Mouse (Mus musculus) MEL (cell line): Measurements from ENCODE around the gene Slc17a5.

Source experiments
- CHD2 ChIP-seq: IDR thresholded peaks from 2 replicates; pipeline ENCODE4 v1.6.1; 2011; ENCODE audit warnings: low read length, improper control_type of control experiment
- CTCF ChIP-seq, 3 experiments: IDR thresholded peaks in 2 of 3; conservative IDR thresholded peaks in 1 of 3; 2 replicates each; pipeline ENCODE4 v1.5.1; 2011 to 2012; ENCODE audit warnings: low read length in 3 of 3, low read depth in 2 of 3, mild to moderate bottlenecking in 2 of 3, improper control_type of control experiment in 1 of 3, inconsistent platforms in 1 of 3, mixed read lengths in 1 of 3, moderate library complexity in 1 of 3; ENCODE audit not compliant: control insufficient read depth in 1 of 3, insufficient read depth in 1 of 3, poor library complexity in 1 of 3, severe bottlenecking in 1 of 3
- EP300 ChIP-seq, 2 experiments: IDR thresholded peaks; 2 replicates each; pipeline ENCODE4 v1.6.1; 2011; ENCODE audit warnings: improper control_type of control experiment in 2 of 2, low read length in 2 of 2, low read depth in 1 of 2, mild to moderate bottlenecking in 1 of 2
- MAFK ChIP-seq: IDR thresholded peaks from 2 replicates; pipeline ENCODE4 v1.6.1; 2011; ENCODE audit warnings: low read depth, mild to moderate bottlenecking, low read length, improper control_type of control experiment, borderline replicate concordance
- MAX ChIP-seq: IDR thresholded peaks from 2 replicates; pipeline ENCODE4 v1.6.1; 2011; ENCODE audit warnings: low read length, improper control_type of control experiment
- POLR2A ChIP-seq, 2 experiments: IDR thresholded peaks; 2 replicates each; pipeline ENCODE4 v1.6.1; 2011 to 2012; ENCODE audit warnings: low read length in 2 of 2, mild to moderate bottlenecking in 2 of 2, control low read depth in 1 of 2, improper control_type of control experiment in 1 of 2, low read depth in 1 of 2, moderate library complexity in 1 of 2; ENCODE audit not compliant: control insufficient read depth in 1 of 2, insufficient read depth in 1 of 2, poor library complexity in 1 of 2
- POLR2AphosphoS2 ChIP-seq: IDR thresholded peaks from 2 replicates; pipeline ENCODE4 v1.6.1; 2011; ENCODE audit warnings: low read length, improper control_type of control experiment
- RAD21 ChIP-seq: IDR thresholded peaks from 2 replicates; pipeline ENCODE4 v1.6.1; 2011; ENCODE audit warnings: mild to moderate bottlenecking, low read depth, low read length, improper control_type of control experiment
- TAL1 ChIP-seq: IDR thresholded peaks from 2 replicates; pipeline ENCODE4 v1.6.1; 2012; ENCODE audit warnings: mild to moderate bottlenecking, inconsistent platforms, low read length, moderate library complexity, mixed read lengths
- ZKSCAN1 ChIP-seq: IDR thresholded peaks from 2 replicates; pipeline ENCODE4 v1.6.1; 2012; ENCODE audit warnings: low read depth, mild to moderate bottlenecking, inconsistent platforms, low read length, improper control_type of control experiment, moderate library complexity
- ZMIZ1 ChIP-seq: IDR thresholded peaks from 2 replicates; pipeline ENCODE4 v1.6.1; 2012; ENCODE audit warnings: low read depth, mild to moderate bottlenecking, inconsistent platforms, low read length, improper control_type of control experiment, moderate library complexity
- ZNF384 ChIP-seq: IDR thresholded peaks from 2 replicates; pipeline ENCODE4 v1.6.1; 2012; ENCODE audit warnings: low read depth, mild to moderate bottlenecking, inconsistent platforms, low read length, improper control_type of control experiment

- TF ChIP-seq RAD21, result peak; percentile 56
- no peak for TF ChIP-seq POLR2A (IDR thresholded peaks at IDR 0.05; ENCODE audit: control insufficient read depth in 1 of 2, insufficient read depth in 1 of 2, low read depth in 1 of 2, low read length in 2 of 2, poor library complexity in 1 of 2)
- TF ChIP-seq POLR2AphosphoS2, result no peak
- TF ChIP-seq ZNF384, result no peak
- no peak for TF ChIP-seq ZMIZ1
- peak; percentile 9 to 92 (median 70); a peak in 5 of 6 replicates for TF ChIP-seq CTCF (IDR thresholded peaks at IDR 0.05 in 2 of 3, conservative IDR thresholded peaks at IDR 0.05 in 1 of 3; ENCODE audit: control insufficient read depth in 1 of 3, insufficient read depth in 1 of 3, low read depth in 2 of 3, low read length in 3 of 3, poor library complexity in 1 of 3, severe bottlenecking in 1 of 3)
- no peak for TF ChIP-seq EP300 (IDR thresholded peaks at IDR 0.05; ENCODE audit: low read depth in 1 of 2, low read length in 2 of 2)
- TF ChIP-seq MAX, result no peak
- TF ChIP-seq MAFK, result no peak
- TF ChIP-seq CHD2, result no peak
- no peak for TF ChIP-seq TAL1
- TF ChIP-seq ZKSCAN1, result no peak
These were observed 40.1 kb downstream of the Slc17a5 start for GRCm38 (mm10) chr9:78547742-78548141.
